Mouse (Mus musculus) kidney, postnatal 10 days (tissue): ENCODE results near the gene Pdpk1.
"Not testable (repeated sequence)": the region's sequence is repeated elsewhere in the genome, so short reads cannot be mapped to it uniquely, and the experiment has no call there.

Source experiments
- DNase-seq: peaks from one replicate; pipeline ENCODE4 v3.0.0; 2021; ENCODE audit warnings: mixed read lengths

The Pdpk1 gene

GRCm38 (mm10) chr17:24111256-24111655, 39.5 kb downstream of the Pdpk1 start:
- no peak for DNase-seq

GRCm38 (mm10) chr17:24108896-24109295, 41.8 kb downstream of the Pdpk1 start:
- DNase-seq: no peak

GRCm38 (mm10) chr17:24105111-24105510, 45.6 kb downstream of the Pdpk1 start:
- peak; percentile 14 for DNase-seq

- DNase-seq: no peak
Measured at GRCm38 (mm10) chr17:24098354-24098753, 52.4 kb downstream of the Pdpk1 start.

GRCm38 (mm10) chr17:24090575-24090974, 60.1 kb downstream of the Pdpk1 start:
- DNase-seq: no peak

- not testable (repeated sequence) for DNase-seq
Measured at GRCm38 (mm10) chr17:24086399-24086798, 64.3 kb downstream of the Pdpk1 start.

- no peak for DNase-seq
Measured at GRCm38 (mm10) chr17:24084593-24084992, 66.1 kb downstream of the Pdpk1 start.

- DNase-seq: no peak
Measured at GRCm38 (mm10) chr17:24077101-24077500, 73.6 kb downstream of the Pdpk1 start.

- DNase-seq: peak; percentile 96
Measured at GRCm38 (mm10) chr17:24072919-24073696, 77.6 kb downstream of the Pdpk1 start, which contains the start of gene Kctd5. TSS of gene Kctd5 (minus strand) at chr17:24073485.

- no peak for DNase-seq
Measured at GRCm38 (mm10) chr17:24069531-24069930, 81.2 kb downstream of the Pdpk1 start.

GRCm38 (mm10) chr17:24068271-24068670, 82.5 kb downstream of the Pdpk1 start:
- DNase-seq: no peak

- no peak for DNase-seq
Measured at GRCm38 (mm10) chr17:24062459-24063155, 88.1 kb downstream of the Pdpk1 start.

GRCm38 (mm10) chr17:24057730-24058245, 92.9 kb downstream of the Pdpk1 start:
- DNase-seq: no peak

GRCm38 (mm10) chr17:24056636-24057625, 93.8 kb downstream of the Pdpk1 start:
- no peak for DNase-seq

- no peak for DNase-seq
Measured at GRCm38 (mm10) chr17:24049008-24049407, 101.7 kb downstream of the Pdpk1 start.

- DNase-seq: peak; percentile 38
Measured at GRCm38 (mm10) chr17:24048053-24048452, 102.7 kb downstream of the Pdpk1 start.

- no peak for DNase-seq
Measured at GRCm38 (mm10) chr17:24046026-24046425, 104.7 kb downstream of the Pdpk1 start.

- DNase-seq: no peak
Measured at GRCm38 (mm10) chr17:24045608-24046007, 105.1 kb downstream of the Pdpk1 start.

GRCm38 (mm10) chr17:24044482-24044881, 106.2 kb downstream of the Pdpk1 start:
- DNase-seq: no peak

- no peak for DNase-seq
Measured at GRCm38 (mm10) chr17:24037844-24038243, 112.9 kb downstream of the Pdpk1 start, which contains the start of gene Prss27. TSS of gene Prss27 (plus strand) at chr17:24038144.

GRCm38 (mm10) chr17:24037360-24037759, 113.4 kb downstream of the Pdpk1 start:
- no peak for DNase-seq

GRCm38 (mm10) chr17:24036954-24037353, 113.8 kb downstream of the Pdpk1 start:
- no peak for DNase-seq

GRCm38 (mm10) chr17:24035087-24035486, 115.6 kb downstream of the Pdpk1 start:
- no peak for DNase-seq
